Mouse (Mus musculus) myocyte (in vitro differentiated cells): ENCODE data around the gene Lrrc49.

ENCODE experiments used
- CEBPB ChIP-seq: IDR thresholded peaks from 2 replicates; pipeline ENCODE4 v1.6.1; 2011; ENCODE audit warnings: mild to moderate bottlenecking, moderate library complexity; ENCODE audit not compliant: poor library complexity, insufficient read depth, severe bottlenecking
- MAX ChIP-seq: IDR thresholded peaks from one replicate; pipeline ENCODE4 v1.6.1; 2011; ENCODE audit warnings: low read depth, mild to moderate bottlenecking, control low read depth
- MYOD1 ChIP-seq, 3 experiments: IDR thresholded peaks; one replicate each; pipeline ENCODE4 v1.6.1; 2011; ENCODE audit warnings: control low read depth in 2 of 3, low read depth in 2 of 3, mild to moderate bottlenecking in 2 of 3, moderate library complexity in 1 of 3; ENCODE audit not compliant: insufficient read length in 2 of 3, control insufficient read depth in 1 of 3
- MYOG ChIP-seq, 3 experiments: IDR thresholded peaks; one replicate each; pipeline ENCODE4 v1.6.1; 2011; ENCODE audit warnings: control low read depth in 2 of 3, low read depth in 2 of 3, mild to moderate bottlenecking in 2 of 3; ENCODE audit not compliant: insufficient read length in 2 of 3, control insufficient read depth in 1 of 3, insufficient read depth in 1 of 3
- POLR2A ChIP-seq: IDR thresholded peaks from one replicate; pipeline ENCODE4 v1.6.1; 2011; ENCODE audit warnings: low read depth, mild to moderate bottlenecking, control low read depth, moderate library complexity; ENCODE audit not compliant: insufficient read length
- TCF12 ChIP-seq: IDR thresholded peaks from one replicate; pipeline ENCODE4 v1.6.1; 2011; ENCODE audit warnings: mild to moderate bottlenecking, control low read depth; ENCODE audit not compliant: poor library complexity, insufficient read depth, severe bottlenecking

DNA sequence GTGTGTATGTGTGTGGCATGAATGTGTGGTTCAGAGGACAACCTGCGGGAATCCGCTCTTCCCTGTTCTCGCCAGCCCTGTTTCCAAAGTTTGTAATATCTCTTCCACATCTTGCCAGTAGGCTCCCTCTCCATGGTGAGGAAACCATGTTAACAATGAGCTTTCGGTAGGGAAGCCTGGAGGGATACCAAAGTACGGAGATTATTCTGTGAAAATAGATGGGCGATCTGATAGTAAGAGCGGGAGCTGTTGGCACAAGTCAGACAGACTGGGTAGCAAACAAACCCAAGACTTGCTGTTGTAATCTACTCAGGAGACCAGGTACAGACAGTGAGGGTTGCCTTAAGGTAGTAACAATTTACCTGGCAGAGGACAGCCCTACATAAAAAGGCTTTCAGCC, 124.1 kb downstream of the Lrrc49 start:
- no peak for TF ChIP-seq CEBPB
- no peak for TF ChIP-seq MYOG (IDR thresholded peaks at IDR 0.05; ENCODE audit: control insufficient read depth in 1 of 3, insufficient read depth in 1 of 3, insufficient read length in 2 of 3, low read depth in 2 of 3)
- TF ChIP-seq MYOD1 (IDR thresholded peaks at IDR 0.05; ENCODE audit: control insufficient read depth in 1 of 3, insufficient read length in 2 of 3, low read depth in 2 of 3): no peak
- TF ChIP-seq MAX: no peak
- TF ChIP-seq POLR2A: no peak
- no peak for TF ChIP-seq TCF12
